Mouse (Mus musculus) ES-E14 (cell line): ENCODE measurements at regions not wholly inside any gene's neighbourhood (a gene's known extent, or its start where the extent isn't known, plus 50 kb on each side); places are given as distances from the start of the nearest gene placed in this dataset.

Experiments
- DNase-seq: peaks from one replicate; pipeline ENCODE4 v3.0.0-alpha.2; 2013; ENCODE audit warnings: low read depth, low spot score
- H3K27ac ChIP-seq: 2 replicates; pipeline ENCODE4 v1.5.1; 2012; ENCODE audit warnings: low read depth, mild to moderate bottlenecking, low read length, moderate library complexity, mixed read lengths; ENCODE audit not compliant: poor library complexity, insufficient read depth, severe bottlenecking
- H3K36me3 ChIP-seq: 2 replicates; pipeline ENCODE4 v1.6.1; 2012; ENCODE audit warnings: mild to moderate bottlenecking, low read length, moderate library complexity, mixed read lengths; ENCODE audit not compliant: control insufficient read depth, poor library complexity, insufficient read depth, severe bottlenecking
- H3K4me1 ChIP-seq, 2 experiments: fragments of 150-350 bp in 1 of 2; sonication (generic) in 1 of 2; 2 replicates each; pipeline ENCODE4 v1.6.1; 2012; ENCODE audit warnings: low read length in 2 of 2, mild to moderate bottlenecking in 1 of 2, mixed read lengths in 1 of 2; ENCODE audit not compliant: control insufficient read depth in 2 of 2, insufficient read depth in 2 of 2, poor library complexity in 1 of 2
- H3K4me3 ChIP-seq, 2 experiments: fragments of 150-350 bp in 1 of 2; sonication (generic) in 1 of 2; 2 replicates each; pipeline ENCODE4 v1.5.1; 2012; ENCODE audit warnings: low read length in 2 of 2, low read depth in 1 of 2, mild to moderate bottlenecking in 1 of 2, mixed read lengths in 1 of 2; ENCODE audit not compliant: insufficient read depth in 1 of 2, poor library complexity in 1 of 2, severe bottlenecking in 1 of 2
- H3K9ac ChIP-seq: 2 replicates; pipeline ENCODE4 v1.6.1; 2012; ENCODE audit warnings: low read depth, mild to moderate bottlenecking, low read length, mixed read lengths; ENCODE audit not compliant: poor library complexity, insufficient read depth, severe bottlenecking
- H3K9me3 ChIP-seq: fragments of 150-350 bp; sonication (generic); 2 replicates; pipeline ENCODE4 v1.6.1; 2012; ENCODE audit warnings: low read depth, mild to moderate bottlenecking, low read length; ENCODE audit not compliant: control insufficient read depth, insufficient read depth
- CHD2 ChIP-seq: IDR thresholded peaks from 2 replicates; pipeline ENCODE4 v1.6.1; 2014; ENCODE audit warnings: mild to moderate bottlenecking, low read depth, low read length, inconsistent platforms
- HCFC1 ChIP-seq: IDR thresholded peaks from 2 replicates; pipeline ENCODE4 v1.6.1; 2012; ENCODE audit warnings: low read length, inconsistent platforms, borderline replicate concordance; ENCODE audit not compliant: insufficient read depth
- MAFK ChIP-seq: IDR thresholded peaks from 2 replicates; pipeline ENCODE4 v1.6.1; 2014; ENCODE audit warnings: mild to moderate bottlenecking, low read depth, low read length, inconsistent platforms; ENCODE audit not compliant: insufficient read depth
- ZC3H11A ChIP-seq: IDR thresholded peaks from 2 replicates; pipeline ENCODE4 v1.6.1; 2012; ENCODE audit warnings: low read depth, mild to moderate bottlenecking, inconsistent platforms, low read length, borderline replicate concordance
- ZNF384 ChIP-seq: IDR thresholded peaks from 2 replicates; pipeline ENCODE4 v1.6.1; 2012; ENCODE audit warnings: low read depth, low read length, inconsistent platforms
- in situ Hi-C, 2 experiments: fragments of 600-800 bp; cut with MboI; formaldehyde crosslinking; loops; one replicate each; pipeline ENCODE4 v1.15.1; 2025; ENCODE audit warnings: low sequenced_read_pairs in 2 of 2, inconsistent platforms in 1 of 2; ENCODE audit not compliant: unreplicated experiment in 2 of 2

DNA sequence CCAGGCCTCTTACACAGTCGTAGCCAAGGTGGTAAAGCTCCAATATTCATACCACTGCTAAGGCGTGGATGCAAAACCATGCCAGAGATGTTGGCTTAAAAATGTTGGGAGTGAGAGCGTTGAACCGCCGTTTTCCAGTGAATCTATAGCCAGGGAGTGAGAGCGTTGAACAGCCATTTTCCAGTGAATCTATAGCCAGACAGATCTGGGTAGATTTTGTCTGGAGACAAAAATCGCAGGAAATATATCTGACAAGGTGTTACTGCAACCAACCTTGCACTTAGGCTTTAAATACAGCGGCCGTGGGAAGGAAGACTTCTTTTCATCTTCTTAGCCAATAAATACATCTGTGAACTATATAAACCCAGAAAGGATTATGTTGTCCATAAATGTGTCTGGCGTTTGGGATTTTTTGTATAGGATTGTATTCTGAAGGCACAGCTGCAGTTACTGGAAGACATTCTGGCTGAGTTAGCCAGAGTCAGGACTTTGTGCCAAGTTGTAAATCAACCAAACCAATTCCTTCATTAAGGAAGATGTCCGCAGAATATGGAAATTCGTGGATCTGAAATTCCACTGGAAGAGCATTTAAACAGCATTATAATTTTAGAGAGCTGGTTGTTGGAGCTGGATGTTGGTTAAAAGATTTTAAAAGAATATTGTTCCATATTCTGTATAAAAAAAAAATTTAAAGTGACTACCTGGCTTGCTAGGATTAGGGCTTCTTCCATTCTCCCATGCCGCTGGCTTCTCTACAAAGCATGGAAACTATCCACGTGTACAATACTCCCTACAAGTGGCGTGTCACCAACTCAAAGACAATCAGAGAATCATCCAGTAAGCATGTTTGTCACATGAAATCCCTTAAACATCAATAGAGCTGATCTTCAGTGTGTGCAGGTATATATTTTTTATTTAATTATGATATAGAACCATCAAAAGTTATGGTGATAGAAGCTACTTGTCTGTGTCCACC, 75.8 kb upstream of the Cpm start:
- peaks cover 1% of the 10 kb centered on the region; the same call in 1 of the 2 replicates for H3K9me3 ChIP-seq
- no peaks in the 10 kb centered on the region for H3K4me1 ChIP-seq
- TF ChIP-seq MAFK (no peak), CHD2 (no peak), ZNF384 (no peak), HCFC1 (no peak), ZC3H11A (no peak)
- H3K4me3 ChIP-seq, result no peak overlapping the region
- in situ Hi-C loops, result no loop called here
- no peak overlapping the region for H3K27ac ChIP-seq
- DNase-seq, result no peak
- H3K9ac ChIP-seq, result no peak overlapping the region
- H3K36me3 ChIP-seq, result no peaks in the 10 kb centered on the region

DNA sequence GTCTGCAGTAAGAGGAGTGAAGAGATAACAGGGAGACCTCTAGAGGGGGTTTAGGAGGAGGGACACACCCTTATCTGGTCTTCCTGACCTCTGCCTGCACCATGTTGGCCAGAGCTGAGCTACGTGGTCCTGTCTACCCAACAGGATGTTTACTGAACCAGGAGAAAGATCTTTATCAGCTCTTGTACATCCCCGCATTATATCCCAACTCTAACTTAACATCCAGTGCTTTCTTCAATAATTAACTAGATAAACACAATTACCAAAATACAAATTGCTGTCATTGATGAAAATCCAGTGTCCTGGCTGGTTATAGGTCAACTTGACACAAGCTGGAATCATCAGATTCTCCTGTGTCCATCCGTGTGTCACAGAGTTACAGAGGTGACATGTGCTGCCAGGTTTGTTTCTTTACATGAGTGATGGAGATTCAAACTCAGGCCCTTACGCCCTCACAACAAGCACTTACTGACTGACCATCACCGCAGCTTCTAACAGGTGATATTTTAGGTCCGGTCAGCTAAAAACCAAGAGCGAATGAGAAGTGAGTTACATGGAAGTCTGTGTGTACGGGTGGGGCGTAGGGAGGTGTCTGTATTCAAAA, 77.1 kb upstream of the Cpm start:
- no peak for DNase-seq
- Histone ChIP-seq H3K4me1 (no peaks in the 10 kb centered on the region), H3K27ac (no peak overlapping the region), H3K9me3 (peaks cover 1% of the 10 kb centered on the region; the same call in 1 of the 2 replicates), H3K36me3 (no peaks in the 10 kb centered on the region), H3K9ac (no peak overlapping the region), H3K4me3 (no peak overlapping the region)
- in situ Hi-C loops, result no loop called here
- no peak for TF ChIP-seq HCFC1
- no peak for TF ChIP-seq CHD2
- TF ChIP-seq ZC3H11A, result no peak
- no peak for TF ChIP-seq MAFK
- TF ChIP-seq ZNF384, result no peak

DNA sequence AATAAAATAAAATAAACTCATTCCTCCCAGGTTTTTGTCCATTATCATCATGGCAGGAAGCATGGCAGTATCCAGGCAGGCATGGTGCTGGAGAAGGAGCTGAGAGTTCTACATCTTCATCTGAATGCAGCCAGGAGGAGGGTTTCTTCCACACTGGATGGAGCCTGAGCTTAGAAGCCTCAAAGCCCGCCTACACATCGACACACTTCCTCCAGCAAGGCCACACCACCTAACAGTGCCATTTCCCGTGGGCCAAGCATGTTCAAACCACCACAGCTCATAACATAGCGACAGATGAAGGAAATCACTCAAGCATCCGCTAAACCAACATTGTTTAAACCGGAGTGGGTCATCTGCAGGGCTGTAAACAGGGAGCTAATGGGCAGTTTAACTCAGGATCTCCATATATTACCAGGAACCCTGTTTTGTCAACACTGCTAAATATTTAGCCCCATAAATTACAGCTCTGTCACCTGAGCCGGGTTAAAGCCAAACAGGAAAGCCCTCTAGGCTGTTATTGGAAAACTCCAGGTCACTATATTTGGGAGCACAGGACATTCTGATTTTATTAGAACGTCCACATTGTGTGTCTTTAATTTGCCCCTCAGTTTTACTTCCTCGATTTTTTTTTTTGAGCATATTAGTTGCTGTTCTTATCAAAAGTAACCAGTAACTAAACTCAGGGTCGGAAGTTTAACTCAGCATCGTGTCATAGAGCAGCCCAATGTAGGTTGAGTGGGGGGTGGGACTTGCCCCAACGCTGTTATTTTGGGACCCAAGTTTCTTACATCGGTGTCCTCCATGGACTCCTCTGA, 77.9 kb upstream of the Cpm start:
- H3K4me1 ChIP-seq, result no peaks in the 10 kb centered on the region
- TF ChIP-seq HCFC1, result no peak
- TF ChIP-seq CHD2, result no peak
- TF ChIP-seq ZC3H11A, result no peak
- TF ChIP-seq ZNF384, result no peak
- no peak for TF ChIP-seq MAFK

DNA sequence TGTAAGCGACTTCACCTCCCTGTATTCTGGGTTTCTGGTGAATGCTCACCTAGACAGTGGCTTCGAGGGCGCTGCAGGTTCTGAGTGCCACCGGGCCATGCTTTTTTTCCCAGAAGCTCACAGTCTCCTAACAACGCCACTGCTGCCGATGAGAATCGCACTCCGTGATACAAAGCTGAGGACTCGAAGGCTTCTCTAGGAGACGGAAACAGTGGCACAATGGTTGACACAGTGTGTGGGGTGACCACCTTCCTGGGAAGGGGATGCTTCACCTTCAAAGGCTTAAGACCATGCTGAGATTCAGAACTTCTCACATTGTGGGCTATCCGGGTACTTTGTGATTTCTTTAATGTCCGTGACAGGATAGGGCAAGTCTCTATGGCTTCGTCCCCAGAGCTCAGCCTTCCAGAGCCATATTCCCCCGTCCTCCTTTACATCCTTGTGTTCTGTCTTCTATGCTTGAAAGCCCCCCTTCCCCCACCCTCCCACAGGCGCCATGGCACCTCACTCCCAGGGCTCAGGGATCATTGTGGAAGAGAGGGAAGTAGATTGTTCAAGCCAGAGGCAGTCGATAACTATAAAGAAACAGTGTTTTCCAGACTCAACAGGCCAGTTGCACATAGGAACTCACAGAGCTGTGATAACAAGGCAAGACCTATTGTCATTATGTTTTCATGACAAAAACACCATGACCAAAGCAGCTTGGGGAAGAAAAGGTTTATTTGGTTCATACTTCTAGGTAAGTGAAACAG, 79.3 kb upstream of the Cpm start:
- Histone ChIP-seq H3K4me1 (no peaks in the 10 kb centered on the region), H3K9ac (no peak overlapping the region), H3K36me3 (no peaks in the 10 kb centered on the region), H3K27ac (no peak overlapping the region), H3K4me3 (no peak overlapping the region), H3K9me3 (peaks cover 1% of the 10 kb centered on the region; the same call in 1 of the 2 replicates)
- DNase-seq, result no peak
- TF ChIP-seq ZC3H11A (no peak), MAFK (no peak), CHD2 (no peak), HCFC1 (no peak), ZNF384 (no peak)
- in situ Hi-C loops, result no loop called here

More for the DNA sequence above, 77.9 kb upstream of the Cpm start:
- Histone ChIP-seq H3K27ac (no peak overlapping the region), H3K9me3 (peaks cover 1% of the 10 kb centered on the region; the same call in 1 of the 2 replicates), H3K9ac (no peak overlapping the region), H3K4me3 (no peak overlapping the region), H3K36me3 (no peaks in the 10 kb centered on the region)
- DNase-seq, result no peak
- in situ Hi-C loops, result no loop called here
